10 mouse cellular contexts compared by ENCODE assay signal in genomic region chr2:79429650-79430049, GRCm38 (mm10). TPM values are rescaled to one million over a fixed set of nuclear protein-coding genes. Genes with fewer than 3 reads are reported as not detected.
DNase-seq lines count a peak whose midpoint lies in the region; ATAC-seq lines count a peak whose summit lies in the region.
"Had no signal": no experiment of that assay in that cellular context is flagged by ENCODE, and none has a peak within 500 bp of the region (broad histone marks: within the 10 kb centered on the region; RNA-seq: fewer than 3 reads in every experiment).

No protein-coding gene starts in this region.

- WGBS in heart, embryonic 10.5 days = 11% methylated on average over 6 of the region's 6 CpGs
- 8% methylated on average over 6 of the region's 6 CpGs for WGBS in liver, embryonic 13.5 days (ENCODE audit: insufficient replicate concordance)

- H3K27ac ChIP-seq in heart, embryonic 10.5 days = no peak overlapping the region
- no peak overlapping the region for H3K27ac ChIP-seq in liver, embryonic 13.5 days

- H3K4me2 ChIP-seq in liver, embryonic 13.5 days = peak overlapping the region; percentile 68; the same call in 1 of the 2 replicates

- H3K4me1 ChIP-seq in heart, embryonic 10.5 days = peaks cover 6% of the 10 kb centered on the region
- 0 out of 2 replicates have a peak, but pooled peaks cover 4% of the 10 kb centered on the region for H3K4me1 ChIP-seq in liver, embryonic 13.5 days (replicated peaks)

- H3K4me3 ChIP-seq in heart, embryonic 10.5 days = no peak overlapping the region
- no peak overlapping the region for H3K4me3 ChIP-seq in liver, embryonic 13.5 days (replicated peaks)

- no peak for ATAC-seq in liver, embryonic 13.5 days (ENCODE audit: low read depth)

- no peaks in the 10 kb centered on the region for H3K36me3 ChIP-seq in heart, embryonic 10.5 days
- H3K36me3 ChIP-seq in liver, embryonic 13.5 days = no peaks in the 10 kb centered on the region

- peaks cover 14% of the 10 kb centered on the region for H3K27me3 ChIP-seq in heart, embryonic 10.5 days (ENCODE audit: insufficient read depth, poor library complexity, severe bottlenecking)
- peaks cover 21% of the 10 kb centered on the region for H3K27me3 ChIP-seq in liver, embryonic 13.5 days

- no peak overlapping the region for H3K9ac ChIP-seq in liver, embryonic 13.5 days

- peak; percentile 92 for DNase-seq in heart, adult 11 months
- no peak for DNase-seq in heart, embryonic 10.5 days (ENCODE audit: low spot score)
- DNase-seq in 416B (ENCODE audit: low read depth) (peak; percentile 33), ZHBTc4 (ENCODE audit: low read depth, low spot score) (peak; percentile 88)
- DNase-seq in liver, embryonic 13.5 days = no peak
- DNase-seq in frontal cortex, adult 2 months (ENCODE audit: extremely low spot score in 1 of 2, low spot score in 1 of 2) = no peak
- DNase-seq in cerebellum, adult 18-20 months = no peak
- no peak for DNase-seq in c-Kit-positive CD71-positive TER-119-positive erythroid progenitor cells, embryonic 14.5 days (ENCODE audit: low spot score)
- DNase-seq: thymus, adult 18-20 months had no signal

- no peaks in the 10 kb centered on the region for H3K9me3 ChIP-seq in heart, embryonic 10.5 days
- H3K9me3 ChIP-seq in liver, embryonic 13.5 days (replicated peaks) = no peaks in the 10 kb centered on the region

RNA-seq across cellular contexts. Expression of gene Neurod1, which starts 26.9 kb away (rescaled TPM):
- polyA plus RNA-seq in heart, embryonic 10.5 days (2016; fragmentation: Nextera tagmentation; extraction: Ambion mirVana) = 0.25 and 0.57 TPM in 2 replicates
- polyA plus RNA-seq in liver, embryonic 13.5 days (2015; fragmentation: Nextera tagmentation; extraction: Ambion mirVana) = not detected in 2 replicates
- polyA plus RNA-seq in frontal cortex, adult 2 months (2012; rRNA removed) = 10.1 and 11.0 TPM in 2 replicates
- polyA plus RNA-seq: heart, embryonic 16.5 days had no signal

RNA-seq across cellular contexts. Expression of gene Cerkl, which starts 26.9 kb away (rescaled TPM):
- polyA plus RNA-seq in heart, embryonic 10.5 days (2016; fragmentation: Nextera tagmentation; extraction: Ambion mirVana) = 0.15 and 1.5 TPM in 2 replicates
- polyA plus RNA-seq in liver, embryonic 13.5 days (2015; fragmentation: Nextera tagmentation; extraction: Ambion mirVana) = 3.6 and 4.9 TPM in 2 replicates
- 2.2 and 2.6 TPM in 2 replicates for polyA plus RNA-seq in frontal cortex, adult 2 months (2012; rRNA removed)

Comparison
In these comparisons a context has a peak if more than half of its experiments do, and no peak if none do; other contexts are left out.
1. DNase-seq: peak in heart, adult 11 months (single experiment), 416B (single experiment) and ZHBTc4 (single experiment); none in heart, embryonic 10.5 days (single experiment), liver, embryonic 13.5 days (single experiment), frontal cortex, adult 2 months (0 of 2), cerebellum, adult 18-20 months (0 of 2) and c-Kit-positive CD71-positive TER-119-positive erythroid progenitor cells, embryonic 14.5 days (single experiment).